Mouse (Mus musculus): ENCODE measurements around the gene Fibp.

DNA sequence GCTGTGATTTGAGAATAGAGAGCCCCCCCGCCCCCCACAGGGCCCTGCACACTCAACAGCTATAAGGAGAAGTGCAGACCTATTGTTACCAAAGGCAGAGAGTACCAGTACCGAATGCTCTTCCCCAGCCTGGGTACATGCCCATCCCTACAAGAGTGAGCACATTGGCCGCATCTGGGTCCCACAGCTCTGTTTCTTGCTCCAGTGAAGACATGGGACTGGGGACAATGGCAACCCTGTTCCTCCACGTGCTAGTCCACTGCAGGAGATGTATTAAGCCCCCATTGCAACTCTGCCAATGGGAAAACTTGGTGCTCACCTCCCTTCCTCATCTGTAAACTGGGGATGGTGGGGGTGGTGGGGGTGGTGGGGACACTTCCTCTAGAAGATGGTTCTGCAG lies 46.6 kb upstream of the Fibp start:
- TF ChIP-seq TAL1 (IDR thresholded peaks at IDR 0.05; ENCODE audit: low read length) (no peak), GATA1 (IDR thresholded peaks at IDR 0.05; ENCODE audit: low read length) (no peak)

Data from erythroblast, embryonic 14.5 days (primary cell).